Mouse (Mus musculus): Measurements from ENCODE around the gene Madcam1. TPM values are rescaled to one million over a fixed set of nuclear protein-coding genes. Genes with fewer than 3 reads are reported as not detected.
A peak's percentile ranks its signal among the peaks of the same experiment; 100 is the strongest.
"Not testable (repeated sequence)": the region's sequence is repeated elsewhere in the genome, so short reads cannot be mapped to it uniquely, and the experiment has no call there.

Madcam1 gene
- polyA plus RNA-seq, 1 experiment: not detected

DNA sequence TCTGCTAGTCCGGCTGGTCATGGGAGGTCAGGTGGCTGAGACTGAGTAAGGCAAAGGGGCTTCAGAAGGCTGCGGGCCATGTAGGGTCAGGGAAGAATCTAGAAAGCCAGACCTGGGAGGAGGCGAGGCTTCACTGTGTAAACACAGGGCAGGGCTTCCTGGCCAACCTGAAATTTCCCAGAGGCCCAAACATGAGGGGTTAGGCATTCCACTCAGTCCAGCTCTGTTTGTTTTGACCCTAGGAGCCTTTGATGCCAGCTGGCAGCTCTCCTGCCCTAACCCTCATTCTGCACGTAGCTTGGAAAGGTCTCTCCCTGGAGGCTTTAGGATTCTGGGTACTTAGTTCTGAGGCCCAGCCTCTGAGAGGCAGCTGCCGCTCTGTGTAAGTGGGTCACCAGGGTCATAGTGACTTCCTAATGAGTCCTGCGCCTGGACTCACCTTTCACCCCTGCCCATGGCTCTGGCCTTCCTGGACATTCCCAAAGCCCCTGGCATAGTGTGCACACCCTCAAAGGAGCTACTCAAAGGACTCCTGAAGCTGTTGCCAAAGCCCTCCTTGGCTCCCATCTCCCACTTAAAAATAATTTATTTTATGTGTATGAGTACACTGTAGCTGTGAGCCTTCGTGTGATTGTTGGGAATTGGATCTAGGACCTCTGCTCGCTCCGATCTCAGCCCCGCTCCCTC, 37.2 kb downstream of the Madcam1 start:
- H3K4me3 ChIP-seq (ENCODE audit: insufficient read depth, poor library complexity, severe bottlenecking): no peak overlapping the region
- peaks cover 22% of the 10 kb centered on the region for H3K79me3 ChIP-seq (ENCODE audit: low read depth)
- H3K27me3 ChIP-seq (ENCODE audit: control insufficient read depth, insufficient read depth, insufficient read length): no peaks in the 10 kb centered on the region
- H3K36me3 ChIP-seq (ENCODE audit: control insufficient read depth, insufficient read depth): no peaks in the 10 kb centered on the region
- no peak overlapping the region for H3ac ChIP-seq (ENCODE audit: control insufficient read depth, insufficient read length, low read depth)
- TF ChIP-seq MYOG (IDR thresholded peaks at IDR 0.05; ENCODE audit: control insufficient read depth, extremely low read depth, insufficient read length) (no peak), MAX (IDR thresholded peaks at IDR 0.05) (no peak), CEBPB (IDR thresholded peaks at IDR 0.05; ENCODE audit: low read depth) (no peak), FOSL1 (IDR thresholded peaks at IDR 0.05; ENCODE audit: insufficient read depth, low read length, poor library complexity, severe bottlenecking) (no peak), CTCF (IDR thresholded peaks at IDR 0.05; ENCODE audit: control insufficient read depth, insufficient read depth, insufficient read length) (no peak), MYOD1 (IDR thresholded peaks at IDR 0.05; ENCODE audit: control insufficient read depth, insufficient read length, low read depth) (no peak), USF1 (IDR thresholded peaks at IDR 0.05; ENCODE audit: low read depth) (no peak)
- peaks cover 24% of the 10 kb centered on the region for H3K79me2 ChIP-seq (ENCODE audit: control insufficient read depth, insufficient read depth)

DNA sequence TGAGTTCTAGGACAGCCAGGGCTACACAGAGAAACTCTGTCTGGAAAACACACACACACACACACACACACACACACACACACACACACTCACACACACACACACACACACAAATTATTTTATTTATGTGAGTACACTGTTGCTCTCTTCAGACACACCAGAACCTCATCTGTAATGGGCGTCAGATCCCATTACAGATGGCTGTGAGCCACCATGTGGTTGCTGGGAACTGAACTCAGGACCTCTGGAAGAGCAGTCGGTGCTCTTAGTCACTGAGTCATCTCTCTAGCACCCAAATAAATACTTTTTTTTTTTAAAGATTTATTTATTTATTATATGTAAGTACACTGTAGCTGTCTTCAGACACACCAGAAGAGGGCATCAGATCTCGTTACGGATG, 38.6 kb downstream of the Madcam1 start:
- Histone ChIP-seq H3K36me3 (ENCODE audit: control insufficient read depth, insufficient read depth) (peaks cover 12% of the 10 kb centered on the region), H3K79me2 (ENCODE audit: control insufficient read depth, insufficient read depth) (peaks cover 38% of the 10 kb centered on the region)
- H3K4me3 ChIP-seq (ENCODE audit: insufficient read depth, poor library complexity, severe bottlenecking): not testable (repeated sequence)

DNA sequence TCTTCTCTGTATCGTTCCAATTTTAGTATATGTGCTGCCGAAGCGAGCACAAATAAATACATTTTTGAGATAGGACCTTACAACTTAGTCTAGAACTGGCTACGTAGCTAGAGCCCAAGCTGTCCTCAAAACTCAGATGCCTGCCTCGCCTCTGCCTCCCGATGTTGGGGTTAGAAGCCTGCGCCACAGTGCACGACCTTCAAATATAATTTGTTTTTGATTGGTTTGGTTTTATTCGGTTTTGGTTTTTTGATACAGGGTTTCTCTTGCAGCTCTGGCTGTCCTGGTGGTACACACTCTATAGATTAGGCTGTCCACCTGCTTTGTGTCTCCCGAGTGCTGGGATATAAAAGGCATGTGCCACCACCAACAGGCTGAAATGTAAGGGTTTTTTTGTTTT, 39.2 kb downstream of the Madcam1 start:
- no peak overlapping the region for H3K4me3 ChIP-seq (ENCODE audit: insufficient read depth, poor library complexity, severe bottlenecking)
- TF ChIP-seq USF1 (IDR thresholded peaks at IDR 0.05; ENCODE audit: low read depth): no peak
- TF ChIP-seq MAX (IDR thresholded peaks at IDR 0.05): no peak
- TF ChIP-seq MYOD1 (IDR thresholded peaks at IDR 0.05; ENCODE audit: control insufficient read depth, insufficient read length, low read depth): no peak
- no peak for TF ChIP-seq CTCF (IDR thresholded peaks at IDR 0.05; ENCODE audit: control insufficient read depth, insufficient read depth, insufficient read length)
- TF ChIP-seq MYOG (IDR thresholded peaks at IDR 0.05; ENCODE audit: control insufficient read depth, extremely low read depth, insufficient read length): no peak
- no peak for TF ChIP-seq CEBPB (IDR thresholded peaks at IDR 0.05; ENCODE audit: low read depth)
- no peak for TF ChIP-seq FOSL1 (IDR thresholded peaks at IDR 0.05; ENCODE audit: insufficient read depth, low read length, poor library complexity, severe bottlenecking)
- H3ac ChIP-seq (ENCODE audit: control insufficient read depth, insufficient read length, low read depth): no peak overlapping the region
- H3K27me3 ChIP-seq (ENCODE audit: control insufficient read depth, insufficient read depth, insufficient read length): no peaks in the 10 kb centered on the region
- H3K36me3 ChIP-seq (ENCODE audit: control insufficient read depth, insufficient read depth): peaks cover 17% of the 10 kb centered on the region
- peaks cover 44% of the 10 kb centered on the region for H3K79me2 ChIP-seq (ENCODE audit: control insufficient read depth, insufficient read depth)
- H3K79me3 ChIP-seq (ENCODE audit: low read depth): peaks cover 40% of the 10 kb centered on the region

More for the DNA sequence above, 38.6 kb downstream of the Madcam1 start:
- not testable (repeated sequence) for H3K27me3 ChIP-seq (ENCODE audit: control insufficient read depth, insufficient read depth, insufficient read length); H3ac ChIP-seq (ENCODE audit: control insufficient read depth, insufficient read length, low read depth)
- H3K79me3 ChIP-seq (ENCODE audit: low read depth): peaks cover 34% of the 10 kb centered on the region

DNA sequence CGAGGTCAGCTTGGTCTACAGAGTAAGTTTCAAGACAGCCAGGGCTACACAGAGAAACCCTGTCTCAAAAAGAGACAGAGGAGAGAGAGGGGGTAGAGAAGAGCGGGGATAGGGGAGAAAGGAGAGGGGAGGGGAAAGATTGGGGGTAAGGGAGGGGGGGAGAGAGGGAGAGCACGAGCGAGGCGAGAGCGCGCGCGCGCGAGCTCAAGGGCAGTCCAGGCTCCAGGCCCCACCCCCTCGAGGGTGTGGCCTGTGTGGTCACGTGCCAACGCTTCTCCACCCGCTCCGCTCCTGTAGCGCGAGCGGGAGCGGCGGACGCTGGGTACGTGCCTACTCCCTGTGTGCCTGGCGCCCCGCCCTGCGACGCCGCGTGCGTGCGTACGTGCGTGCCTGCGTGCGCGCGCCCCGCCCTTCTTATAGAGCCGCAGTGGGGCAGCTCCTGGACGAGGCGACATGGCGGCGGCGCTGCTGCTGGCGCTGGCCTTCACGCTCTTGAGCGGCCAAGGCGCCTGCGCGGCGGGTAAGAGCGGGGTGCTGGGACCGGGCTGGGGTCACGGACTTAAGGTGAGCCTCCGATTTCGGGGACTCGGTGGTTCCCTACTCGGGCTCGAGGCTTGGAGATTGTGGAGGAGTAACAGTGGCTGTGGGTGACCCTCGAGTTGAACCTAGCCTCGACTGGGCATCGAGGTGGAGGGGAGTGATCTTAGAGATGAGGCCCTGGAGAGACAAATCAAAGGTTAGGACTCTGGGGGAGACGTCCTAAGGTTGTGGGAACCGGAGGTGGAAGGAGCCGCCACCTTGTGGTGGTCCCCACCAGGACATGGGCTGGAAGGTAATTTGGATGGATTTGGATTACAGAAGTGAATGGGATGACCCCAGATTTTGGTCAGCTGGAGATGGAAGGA, 40.0 kb downstream of the Madcam1 start, which contains the start of gene Bsg:
Bsg (plus strand) TSS at position 427 of the 905 bp plus-strand sequence.
- TF ChIP-seq CTCF (IDR thresholded peaks at IDR 0.05; ENCODE audit: control insufficient read depth, insufficient read depth, insufficient read length) (peak; percentile 12), MYOG (IDR thresholded peaks at IDR 0.05; ENCODE audit: control insufficient read depth, extremely low read depth, insufficient read length) (no peak), MYOD1 (IDR thresholded peaks at IDR 0.05; ENCODE audit: control insufficient read depth, insufficient read length, low read depth) (no peak), USF1 (IDR thresholded peaks at IDR 0.05; ENCODE audit: low read depth) (peak; percentile 96), CEBPB (IDR thresholded peaks at IDR 0.05; ENCODE audit: low read depth) (no peak), FOSL1 (IDR thresholded peaks at IDR 0.05; ENCODE audit: insufficient read depth, low read length, poor library complexity, severe bottlenecking) (no peak), MAX (IDR thresholded peaks at IDR 0.05) (peak; percentile 49)
- H3K27me3 ChIP-seq (ENCODE audit: control insufficient read depth, insufficient read depth, insufficient read length): no peaks in the 10 kb centered on the region

DNA sequence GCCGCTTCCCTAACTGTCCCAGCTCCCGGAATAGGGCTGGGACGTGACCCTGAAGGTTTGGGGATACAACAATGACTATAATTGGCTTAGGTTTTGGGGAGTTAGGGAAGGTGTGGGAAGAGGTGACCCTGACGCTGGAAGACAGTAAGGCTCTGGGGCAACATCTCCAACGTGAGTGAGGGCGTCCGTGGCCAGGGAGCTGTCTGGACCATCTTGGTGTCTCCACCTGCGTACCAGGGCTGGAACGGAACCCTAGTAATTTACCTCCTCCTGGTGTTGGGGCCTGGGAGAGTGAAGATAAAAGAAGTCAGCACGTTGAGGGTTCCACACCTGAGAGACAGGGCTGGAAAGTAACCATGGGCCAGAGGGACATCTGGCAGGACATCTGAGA, 40.6 kb downstream of the Madcam1 start:
- Histone ChIP-seq H3ac (ENCODE audit: control insufficient read depth, insufficient read length, low read depth) (peak overlapping the region; percentile 99), H3K79me3 (ENCODE audit: low read depth) (peaks cover 52% of the 10 kb centered on the region), H3K36me3 (ENCODE audit: control insufficient read depth, insufficient read depth) (peaks cover 31% of the 10 kb centered on the region), H3K79me2 (ENCODE audit: control insufficient read depth, insufficient read depth) (peaks cover 58% of the 10 kb centered on the region), H3K27me3 (ENCODE audit: control insufficient read depth, insufficient read depth, insufficient read length) (no peaks in the 10 kb centered on the region), H3K4me3 (ENCODE audit: insufficient read depth, poor library complexity, severe bottlenecking) (peak overlapping the region; percentile 95)
- TF ChIP-seq FOSL1 (IDR thresholded peaks at IDR 0.05; ENCODE audit: insufficient read depth, low read length, poor library complexity, severe bottlenecking): no peak
- no peak for TF ChIP-seq CTCF (IDR thresholded peaks at IDR 0.05; ENCODE audit: control insufficient read depth, insufficient read depth, insufficient read length)
- TF ChIP-seq MAX (IDR thresholded peaks at IDR 0.05): no peak
- TF ChIP-seq USF1 (IDR thresholded peaks at IDR 0.05; ENCODE audit: low read depth): no peak

More for the DNA sequence above, 40.0 kb downstream of the Madcam1 start, which contains the start of gene Bsg:
- peaks cover 51% of the 10 kb centered on the region for H3K79me2 ChIP-seq (ENCODE audit: control insufficient read depth, insufficient read depth)
- peaks cover 25% of the 10 kb centered on the region for H3K36me3 ChIP-seq (ENCODE audit: control insufficient read depth, insufficient read depth)
- peak within 1 kb of the TSS; percentile 95 for H3K4me3 ChIP-seq (ENCODE audit: insufficient read depth, poor library complexity, severe bottlenecking)
- H3K79me3 ChIP-seq (ENCODE audit: low read depth): peaks cover 48% of the 10 kb centered on the region
- H3ac ChIP-seq (ENCODE audit: control insufficient read depth, insufficient read length, low read depth): peak within 1 kb of the TSS; percentile 99
